Mouse (Mus musculus): ENCODE measurements at regions not wholly inside any gene's neighbourhood (a gene's known extent, or its start where the extent isn't known, plus 50 kb on each side); places are given as distances from the start of the nearest gene placed in this dataset.

DNA sequence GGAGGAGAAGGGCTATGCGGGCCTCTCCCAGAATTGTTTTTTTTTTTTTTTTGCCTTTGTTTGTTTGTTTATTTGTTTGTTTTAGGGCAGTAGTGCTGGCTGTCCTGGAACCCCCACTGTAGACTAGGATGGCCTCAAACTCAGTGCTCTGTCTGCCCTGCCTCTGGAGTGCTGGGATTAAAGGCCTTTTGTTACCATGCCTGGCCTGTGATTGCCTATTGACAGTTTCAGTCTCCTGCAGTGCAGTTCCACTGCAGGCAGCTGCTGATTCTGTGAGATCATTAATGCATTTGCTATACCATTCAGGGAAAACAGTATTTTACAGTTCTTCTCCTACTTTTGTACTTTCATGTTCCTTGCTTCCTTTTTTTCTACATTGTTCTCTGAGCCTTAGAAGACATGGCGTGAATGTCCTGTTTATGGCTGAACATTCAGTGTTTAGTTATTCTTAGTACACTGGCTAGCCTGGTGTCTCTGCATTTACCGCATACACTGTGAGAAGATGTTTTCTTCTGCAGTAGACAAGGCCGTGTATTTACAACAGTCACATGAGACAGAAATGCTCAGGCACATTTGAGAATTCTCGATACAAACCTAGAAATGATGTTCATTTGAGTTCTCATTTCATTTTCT is 434.0 kb downstream of the Serpinb8 start:
- no peaks in the 10 kb centered on the region for H3K27me3 ChIP-seq (ENCODE audit: control insufficient read depth, insufficient read depth, low read length)
- no peak for ATAC-seq (replicated peaks; ENCODE audit: extremely low read depth, insufficient read depth, low FRiP score)
- no peak overlapping the region for H3K4me3 ChIP-seq (ENCODE audit: low read length)
- no peaks in the 10 kb centered on the region for H3K36me3 ChIP-seq (ENCODE audit: control insufficient read depth, insufficient read depth)
- H3K4me2 ChIP-seq (ENCODE audit: low read depth, low read length) = no peak overlapping the region
- H3K9me3 ChIP-seq (replicated peaks; ENCODE audit: control insufficient read depth, low read length) = no peaks in the 10 kb centered on the region
- 76% methylated on average over 5 of the region's 5 CpGs for WGBS
- H3K27ac ChIP-seq (ENCODE audit: low read length) = no peak overlapping the region
- no peak overlapping the region for H3K9ac ChIP-seq (ENCODE audit: low read length)
- H3K4me1 ChIP-seq (ENCODE audit: control insufficient read depth, insufficient read depth, low read length) = no peaks in the 10 kb centered on the region

DNA sequence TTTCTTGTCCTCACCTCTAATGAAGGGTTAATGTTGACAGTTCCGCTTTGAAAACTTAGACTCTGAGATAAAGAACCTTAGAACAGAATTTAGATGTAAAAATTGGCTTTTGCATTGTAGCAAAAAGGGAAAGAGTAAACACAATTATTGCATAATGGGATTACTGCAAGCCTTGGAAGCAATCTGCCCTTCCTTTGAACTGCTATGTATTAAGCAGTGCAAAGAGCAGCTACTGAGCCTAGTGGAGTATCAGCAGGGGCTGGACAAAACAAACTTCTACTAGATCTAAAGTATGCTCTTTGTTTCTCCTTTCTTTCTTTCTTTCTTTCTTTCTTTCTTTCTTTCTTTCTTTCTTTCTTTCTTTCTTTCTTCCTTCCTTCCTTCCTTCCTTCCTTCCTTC is 434.9 kb downstream of the Serpinb8 start:
- Histone ChIP-seq H3K4me2 (ENCODE audit: low read depth, low read length) (no peak overlapping the region), H3K4me3 (ENCODE audit: low read length) (no peak overlapping the region), H3K4me1 (ENCODE audit: control insufficient read depth, insufficient read depth, low read length) (no peaks in the 10 kb centered on the region), H3K27me3 (ENCODE audit: control insufficient read depth, insufficient read depth, low read length) (no peaks in the 10 kb centered on the region), H3K36me3 (ENCODE audit: control insufficient read depth, insufficient read depth) (no peaks in the 10 kb centered on the region), H3K9me3 (replicated peaks; ENCODE audit: control insufficient read depth, low read length) (no peaks in the 10 kb centered on the region), H3K9ac (ENCODE audit: low read length) (no peak overlapping the region), H3K27ac (ENCODE audit: low read length) (no peak overlapping the region)
- no peak for ATAC-seq (replicated peaks; ENCODE audit: extremely low read depth, insufficient read depth, low FRiP score)
- 63% methylated on average over 1 of the region's 1 CpGs for WGBS

DNA sequence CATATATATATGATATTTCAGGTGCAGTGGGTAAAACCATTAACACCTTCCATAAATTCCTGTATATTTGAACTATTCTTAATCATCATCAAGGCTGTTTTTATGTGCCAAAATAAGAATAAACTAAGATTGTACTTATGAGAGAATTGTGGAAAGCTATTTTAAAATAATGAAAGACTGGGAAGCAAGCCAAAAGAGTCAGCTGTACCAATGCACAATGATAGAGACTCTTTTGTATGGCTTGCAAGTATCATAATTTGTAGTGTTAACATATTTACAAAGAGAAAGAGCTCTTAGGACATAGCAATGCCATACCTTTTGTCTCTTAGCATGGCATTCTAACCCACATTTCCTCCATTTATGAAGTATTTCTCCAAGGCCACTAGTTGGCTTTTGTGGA is 436.7 kb downstream of the Serpinb8 start:
- Histone ChIP-seq H3K27me3 (ENCODE audit: control insufficient read depth, insufficient read depth, low read length) (no peaks in the 10 kb centered on the region), H3K27ac (ENCODE audit: low read length) (no peak overlapping the region)

DNA sequence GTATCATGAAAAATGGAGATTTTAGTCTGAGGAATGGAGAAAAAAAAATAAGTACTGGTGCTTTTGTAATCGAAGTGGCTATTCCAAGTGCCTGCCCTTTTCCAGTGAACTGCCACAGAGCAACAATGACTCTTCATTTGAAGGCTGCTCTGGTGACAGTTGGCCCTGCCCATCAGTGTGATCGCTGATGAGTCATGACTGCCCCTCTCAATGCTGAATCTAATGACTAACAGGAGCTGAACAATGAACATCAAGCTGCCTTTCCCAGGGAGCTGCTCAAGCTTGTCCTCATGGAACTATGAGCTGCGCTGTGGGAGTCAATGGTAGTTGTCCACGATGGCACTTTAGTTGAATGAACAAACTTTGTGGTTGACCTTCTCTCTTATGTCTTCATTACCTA is 456.4 kb downstream of the Serpinb8 start:
- no peaks in the 10 kb centered on the region for H3K27me3 ChIP-seq (ENCODE audit: control insufficient read depth, insufficient read depth, low read length)
- no peak for ATAC-seq (replicated peaks; ENCODE audit: extremely low read depth, insufficient read depth, low FRiP score)
- H3K4me1 ChIP-seq (ENCODE audit: control insufficient read depth, insufficient read depth, low read length) = no peaks in the 10 kb centered on the region
- no peak overlapping the region for H3K4me3 ChIP-seq (ENCODE audit: low read length)
- peaks cover 4% of the 10 kb centered on the region for H3K9me3 ChIP-seq (replicated peaks; ENCODE audit: control insufficient read depth, low read length)
- no peak overlapping the region for H3K4me2 ChIP-seq (ENCODE audit: low read depth, low read length)
- no peaks in the 10 kb centered on the region for H3K36me3 ChIP-seq (ENCODE audit: control insufficient read depth, insufficient read depth)
- WGBS = 82% methylated on average over 4 of the region's 4 CpGs
- H3K27ac ChIP-seq (ENCODE audit: low read length) = no peak overlapping the region
- no peak overlapping the region for H3K9ac ChIP-seq (ENCODE audit: low read length)

More for the DNA sequence above, 436.7 kb downstream of the Serpinb8 start:
- Histone ChIP-seq H3K36me3 (ENCODE audit: control insufficient read depth, insufficient read depth) (no peaks in the 10 kb centered on the region), H3K9me3 (replicated peaks; ENCODE audit: control insufficient read depth, low read length) (no peaks in the 10 kb centered on the region), H3K4me2 (ENCODE audit: low read depth, low read length) (no peak overlapping the region), H3K9ac (ENCODE audit: low read length) (no peak overlapping the region), H3K4me3 (ENCODE audit: low read length) (no peak overlapping the region), H3K4me1 (ENCODE audit: control insufficient read depth, insufficient read depth, low read length) (no peaks in the 10 kb centered on the region)
- no peak for ATAC-seq (replicated peaks; ENCODE audit: extremely low read depth, insufficient read depth, low FRiP score)

DNA sequence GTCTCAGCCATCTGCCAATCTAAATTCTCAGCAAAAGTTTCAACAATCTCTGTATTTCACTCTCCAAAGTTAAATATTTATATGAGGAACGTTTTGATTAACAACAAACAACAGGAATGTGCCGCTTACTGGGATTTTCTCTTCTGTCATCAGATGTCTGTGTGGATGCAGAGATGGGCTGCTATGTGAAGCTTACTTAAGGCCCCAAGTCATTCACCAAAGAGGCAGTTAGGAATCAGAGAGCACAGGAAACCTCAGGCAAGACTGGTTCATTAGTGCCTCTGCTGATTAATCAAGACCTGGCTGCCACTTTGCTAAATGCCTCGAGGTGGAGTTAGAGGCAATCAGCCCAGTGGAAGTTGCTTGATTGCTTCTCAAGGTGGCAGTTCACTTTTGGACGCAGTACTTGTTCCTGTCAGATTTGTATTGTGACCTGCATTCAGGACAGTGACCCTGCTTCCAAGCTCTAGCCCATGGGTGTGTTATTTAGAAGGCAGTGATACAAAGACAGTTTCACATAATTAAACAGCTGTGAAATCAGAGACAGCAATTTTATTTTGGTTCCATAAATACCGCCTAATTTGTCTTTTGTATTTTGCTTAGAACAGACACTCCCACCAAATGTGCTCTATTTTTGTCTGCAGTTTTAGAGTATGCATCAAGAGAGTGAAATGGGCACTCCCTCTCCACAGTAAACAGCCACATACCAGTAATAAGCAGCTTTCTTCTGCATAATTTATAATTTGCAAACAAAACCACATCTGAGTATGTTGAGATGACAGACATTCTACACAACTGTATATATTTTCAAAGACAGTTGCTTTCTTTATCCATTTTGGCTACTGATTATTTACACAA is 457.3 kb downstream of the Serpinb8 start:
- Histone ChIP-seq H3K9ac (ENCODE audit: low read length) (no peak overlapping the region), H3K27ac (ENCODE audit: low read length) (no peak overlapping the region), H3K9me3 (replicated peaks; ENCODE audit: control insufficient read depth, low read length) (peaks cover 4% of the 10 kb centered on the region), H3K4me3 (ENCODE audit: low read length) (no peak overlapping the region), H3K4me2 (ENCODE audit: low read depth, low read length) (no peak overlapping the region), H3K4me1 (ENCODE audit: control insufficient read depth, insufficient read depth, low read length) (no peaks in the 10 kb centered on the region), H3K36me3 (ENCODE audit: control insufficient read depth, insufficient read depth) (no peaks in the 10 kb centered on the region), H3K27me3 (ENCODE audit: control insufficient read depth, insufficient read depth, low read length) (no peaks in the 10 kb centered on the region)
- WGBS = 56% methylated on average over 5 of the region's 5 CpGs
- no peak for ATAC-seq (replicated peaks; ENCODE audit: extremely low read depth, insufficient read depth, low FRiP score)

DNA sequence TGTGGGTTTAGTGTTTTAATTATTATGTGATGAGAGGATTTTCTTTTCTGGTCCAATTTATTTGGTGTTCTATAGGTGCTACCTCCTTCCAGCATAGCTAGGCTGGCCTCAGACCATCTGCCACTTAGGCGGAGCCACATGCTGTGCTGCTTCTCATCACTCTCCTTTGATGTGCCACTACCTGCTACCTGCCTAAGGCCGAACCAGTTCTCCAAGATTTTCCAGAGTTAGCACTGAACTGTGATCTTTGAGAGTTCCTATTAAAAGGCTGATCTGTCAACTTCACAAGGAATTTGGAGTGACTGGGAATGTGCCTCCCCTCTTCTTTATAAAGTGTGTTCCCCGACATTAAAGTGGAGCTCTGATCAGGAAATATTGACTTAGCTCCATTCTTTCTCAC is 504.8 kb downstream of the Serpinb8 start:
- H3K4me3 ChIP-seq (ENCODE audit: low read length) = no peak overlapping the region
- H3K4me2 ChIP-seq (ENCODE audit: low read depth, low read length) = no peak overlapping the region
- ATAC-seq (replicated peaks; ENCODE audit: extremely low read depth, insufficient read depth, low FRiP score) = no peak
- 68% methylated on average over 3 of the region's 3 CpGs for WGBS
- H3K27me3 ChIP-seq (ENCODE audit: control insufficient read depth, insufficient read depth, low read length) = no peaks in the 10 kb centered on the region
- H3K36me3 ChIP-seq (ENCODE audit: control insufficient read depth, insufficient read depth) = no peaks in the 10 kb centered on the region
- H3K9me3 ChIP-seq (replicated peaks; ENCODE audit: control insufficient read depth, low read length) = no peaks in the 10 kb centered on the region
- H3K9ac ChIP-seq (ENCODE audit: low read length) = no peak overlapping the region
- H3K4me1 ChIP-seq (ENCODE audit: control insufficient read depth, insufficient read depth, low read length) = no peaks in the 10 kb centered on the region
- no peak overlapping the region for H3K27ac ChIP-seq (ENCODE audit: low read length)

DNA sequence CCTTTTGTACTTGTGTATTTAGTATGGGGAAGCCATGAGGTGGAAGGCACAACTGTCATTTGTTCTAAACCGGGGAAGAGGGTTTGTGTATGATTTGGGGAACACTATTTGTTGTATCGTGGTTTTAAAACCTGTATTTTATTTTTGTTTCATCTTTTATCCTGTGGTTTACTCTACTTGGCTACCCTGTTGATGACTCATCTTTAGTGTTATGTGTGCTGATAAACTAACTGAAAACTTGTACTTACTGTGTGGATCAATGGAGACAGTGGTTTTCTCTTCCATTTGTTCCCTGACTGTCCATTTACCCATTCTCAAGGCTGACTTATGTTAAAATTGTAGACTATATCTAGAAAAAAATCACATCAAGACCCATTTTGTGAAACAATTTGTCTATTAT is 512.8 kb downstream of the Serpinb8 start:
- no peak for ATAC-seq (replicated peaks; ENCODE audit: extremely low read depth, insufficient read depth, low FRiP score)
- H3K9ac ChIP-seq (ENCODE audit: low read length) = no peak overlapping the region
- H3K4me1 ChIP-seq (ENCODE audit: control insufficient read depth, insufficient read depth, low read length) = no peaks in the 10 kb centered on the region
- H3K36me3 ChIP-seq (ENCODE audit: control insufficient read depth, insufficient read depth) = no peaks in the 10 kb centered on the region
- H3K9me3 ChIP-seq (replicated peaks; ENCODE audit: control insufficient read depth, low read length) = no peaks in the 10 kb centered on the region
- no peak overlapping the region for H3K27ac ChIP-seq (ENCODE audit: low read length)
- H3K27me3 ChIP-seq (ENCODE audit: control insufficient read depth, insufficient read depth, low read length) = no peaks in the 10 kb centered on the region
- 79% methylated on average over 2 of the region's 2 CpGs for WGBS
- no peak overlapping the region for H3K4me3 ChIP-seq (ENCODE audit: low read length)
- H3K4me2 ChIP-seq (ENCODE audit: low read depth, low read length) = no peak overlapping the region

DNA sequence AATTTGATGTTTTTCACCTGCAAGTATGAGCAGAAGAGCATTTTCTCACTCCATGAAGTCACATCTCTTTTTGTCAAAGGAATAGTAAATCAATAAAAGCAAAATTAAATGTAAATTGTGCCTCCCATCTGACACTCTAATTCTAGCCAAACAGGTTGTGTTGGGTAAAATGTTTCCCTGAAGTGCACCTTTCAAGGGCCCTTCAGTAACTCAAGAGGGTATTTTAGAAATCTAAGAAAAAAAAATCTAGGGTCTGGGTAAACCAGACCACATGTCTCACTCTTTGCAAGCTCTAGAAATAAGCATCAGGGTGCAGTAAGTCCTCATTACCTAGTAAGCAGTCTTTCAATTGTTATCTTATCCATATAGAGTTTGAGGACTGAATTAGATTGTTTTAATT is 521.2 kb downstream of the Serpinb8 start:
- Histone ChIP-seq H3K4me3 (ENCODE audit: low read length) (no peak overlapping the region), H3K9ac (ENCODE audit: low read length) (no peak overlapping the region), H3K27ac (ENCODE audit: low read length) (no peak overlapping the region), H3K36me3 (ENCODE audit: control insufficient read depth, insufficient read depth) (no peaks in the 10 kb centered on the region), H3K4me2 (ENCODE audit: low read depth, low read length) (no peak overlapping the region), H3K27me3 (ENCODE audit: control insufficient read depth, insufficient read depth, low read length) (no peaks in the 10 kb centered on the region), H3K4me1 (ENCODE audit: control insufficient read depth, insufficient read depth, low read length) (no peaks in the 10 kb centered on the region), H3K9me3 (replicated peaks; ENCODE audit: control insufficient read depth, low read length) (no peaks in the 10 kb centered on the region)
- ATAC-seq (replicated peaks; ENCODE audit: extremely low read depth, insufficient read depth, low FRiP score) = no peak

DNA sequence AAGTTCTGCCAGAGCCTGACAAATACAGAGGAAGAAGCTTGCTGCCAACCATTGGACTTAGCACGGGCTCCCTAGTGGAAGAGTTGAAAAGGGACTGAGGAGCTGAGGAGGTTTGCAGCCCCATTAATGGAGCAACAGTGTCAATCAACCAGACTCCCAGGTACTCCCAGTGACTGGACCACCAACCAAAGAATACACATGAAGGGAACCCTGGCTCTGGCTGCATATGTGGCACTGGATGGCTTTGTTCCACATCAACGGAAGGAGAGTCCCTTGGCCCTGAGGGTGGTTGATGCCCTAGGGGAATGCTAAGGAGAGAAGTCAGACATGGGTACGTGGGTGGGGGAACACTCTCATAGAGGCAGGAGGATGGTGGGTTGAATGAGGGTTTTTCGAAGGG is 537.6 kb downstream of the Serpinb8 start:
- no peak overlapping the region for H3K9ac ChIP-seq (ENCODE audit: low read length)
- no peaks in the 10 kb centered on the region for H3K4me1 ChIP-seq (ENCODE audit: control insufficient read depth, insufficient read depth, low read length)
- no peaks in the 10 kb centered on the region for H3K27me3 ChIP-seq (ENCODE audit: control insufficient read depth, insufficient read depth, low read length)
- no peak overlapping the region for H3K4me2 ChIP-seq (ENCODE audit: low read depth, low read length)
- ATAC-seq (replicated peaks; ENCODE audit: extremely low read depth, insufficient read depth, low FRiP score) = no peak
- WGBS = 73% methylated on average over 4 of the region's 4 CpGs
- H3K4me3 ChIP-seq (ENCODE audit: low read length) = no peak overlapping the region
- no peak overlapping the region for H3K27ac ChIP-seq (ENCODE audit: low read length)
- H3K9me3 ChIP-seq (replicated peaks; ENCODE audit: control insufficient read depth, low read length) = no peaks in the 10 kb centered on the region
- no peaks in the 10 kb centered on the region for H3K36me3 ChIP-seq (ENCODE audit: control insufficient read depth, insufficient read depth)

Measured in heart, embryonic 16.5 days (tissue).